Mouse (Mus musculus) left cerebral cortex, postnatal 14 days (tissue): ENCODE data around the gene Wnt11. TPM values are rescaled to one million over a fixed set of nuclear protein-coding genes. Genes with fewer than 3 reads are reported as not detected.
A peak's percentile ranks its signal among the peaks of the same experiment; 100 is the strongest.

Source experiments
- DNase-seq, 2 experiments: peaks; one replicate each; pipeline ENCODE4 v3.0.0; 2021 to 2022; ENCODE audit warnings: low spot score in 2 of 2, mixed read lengths in 1 of 2
- intact Hi-C: fragments of 180-260 bp; cut with DNase I; formaldehyde crosslinking; loops from one replicate; pipeline ENCODE4 v1.15.1; 2025
- long read RNA-seq, 2 experiments: library from polyadenylated mRNA; stranded (forward); transcript quantifications; one replicate each; pipeline ENCODE4 v2.0.0; 2021
- total RNA-seq, 2 experiments: library from RNA; stranded (reverse); gene quantifications; 2 replicates each; pipeline ENCODE4 v1.2.3; 2021

Wnt11 gene
- total RNA-seq = under 1 TPM; 0.15 to 0.42 TPM
- long read RNA-seq, experiment 1, partial matches to known transcripts = 0 of 1 reads
- long read RNA-seq, experiment 1, other reads (novel, unspliced or antisense) = 0 of 1 reads
- long read RNA-seq, experiment 2, partial matches to known transcripts = 0 of 1 reads
- long read RNA-seq, experiment 2, other reads (novel, unspliced or antisense) = 1 of 1 reads

DNA sequence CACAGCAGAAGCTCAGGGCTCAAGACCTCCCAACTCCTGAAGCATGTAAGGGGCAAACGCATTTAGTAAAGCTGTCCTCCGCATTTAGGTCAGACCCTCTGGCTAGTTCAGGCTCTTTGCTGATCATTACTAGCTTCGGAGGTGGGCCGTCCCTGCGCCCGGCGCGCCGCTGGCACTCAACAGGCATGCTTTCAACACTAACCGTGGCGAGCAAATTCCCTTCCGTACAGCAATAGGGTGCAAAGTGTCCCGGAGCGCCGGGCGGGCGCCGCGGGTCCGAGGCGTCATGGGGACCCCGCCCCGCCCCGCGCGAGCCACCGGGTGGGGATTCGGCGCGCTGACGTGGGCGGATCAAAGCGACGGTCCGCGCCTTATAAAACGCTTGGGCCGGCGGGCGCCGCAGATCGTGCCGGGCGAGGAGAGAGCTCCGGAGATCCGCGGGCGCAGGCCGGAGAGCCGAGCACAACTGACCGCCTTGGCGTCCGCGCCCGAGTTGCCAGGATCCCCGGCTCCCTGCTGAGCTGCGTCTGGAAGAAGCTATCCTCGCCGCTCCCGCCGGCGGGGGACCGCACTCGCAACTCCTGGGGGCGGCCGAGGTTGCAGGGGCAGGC is at the start of gene Wnt11:
Gene Wnt11, plus strand, starts transcription at position 402 of the 611 bp plus-strand sequence.
- DNase-seq = peak in 1 of 2 experiments; percentile 16
- intact Hi-C loops = loop anchor here (5.0 kb wide), 1 partner anchor 242 kb away; no protein-coding TSS in a partner anchor

DNA sequence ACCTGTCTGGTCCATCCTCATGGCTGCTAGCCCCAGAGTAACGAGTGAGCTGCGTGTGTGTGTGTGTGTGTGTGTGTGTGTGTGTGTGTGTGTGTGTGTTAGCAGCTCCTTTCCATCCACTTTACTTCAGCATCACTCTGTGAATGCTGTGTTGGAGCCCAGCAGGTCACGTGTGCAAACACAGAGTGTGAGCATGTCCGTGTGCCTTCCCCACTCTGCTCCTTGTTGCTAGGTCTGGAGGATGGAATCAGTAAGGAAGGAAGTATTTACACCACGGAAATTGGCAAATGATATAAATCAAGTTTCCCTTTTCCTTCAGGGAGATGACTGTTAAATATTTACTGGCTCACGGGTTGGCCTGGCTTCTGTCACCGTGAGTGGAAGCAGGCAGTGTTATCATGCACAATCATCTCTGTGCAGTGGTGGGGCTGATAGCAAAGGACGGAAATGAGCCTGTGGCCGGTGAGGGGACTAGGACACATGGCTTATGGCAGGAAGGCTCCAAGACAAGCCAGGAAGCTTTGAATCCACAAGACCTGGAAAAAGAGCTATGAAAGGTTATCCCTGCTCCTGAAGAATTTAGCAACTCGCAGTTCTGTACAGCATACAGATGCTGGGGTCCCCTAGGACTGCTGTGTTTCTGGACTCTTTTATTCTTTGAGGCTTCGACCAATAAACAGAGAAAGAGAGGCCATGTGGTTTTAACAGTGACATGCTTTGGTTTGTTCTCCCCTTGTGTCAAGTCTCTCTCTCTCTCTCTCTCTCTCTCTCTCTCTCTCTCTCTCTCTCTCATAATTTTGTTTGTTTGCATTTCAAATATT is 47.9 kb upstream of the Wnt11 start:
- no peak for DNase-seq
- intact Hi-C loops = no loop called here

DNA sequence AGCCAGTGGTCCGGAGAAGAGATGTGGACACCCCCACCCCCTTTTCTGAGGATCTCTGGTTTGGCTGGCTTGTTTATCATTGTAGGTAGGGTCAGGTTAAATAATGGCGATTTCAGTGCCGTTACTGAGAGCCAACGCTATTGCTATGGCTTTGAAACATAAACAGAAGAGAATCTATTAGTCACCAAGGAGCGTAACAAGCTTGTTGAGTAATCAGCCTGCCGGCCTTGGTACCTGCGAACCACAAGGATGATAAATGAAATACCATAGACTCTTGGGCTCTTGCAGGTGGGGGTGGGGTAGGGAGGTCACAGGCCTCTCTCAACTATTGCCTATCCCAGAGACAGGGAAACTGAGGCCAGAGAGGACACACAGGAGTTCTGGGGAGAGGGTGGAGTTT is 46.2 kb upstream of the Wnt11 start:
- intact Hi-C loops = no loop called here
- no peak for DNase-seq

DNA sequence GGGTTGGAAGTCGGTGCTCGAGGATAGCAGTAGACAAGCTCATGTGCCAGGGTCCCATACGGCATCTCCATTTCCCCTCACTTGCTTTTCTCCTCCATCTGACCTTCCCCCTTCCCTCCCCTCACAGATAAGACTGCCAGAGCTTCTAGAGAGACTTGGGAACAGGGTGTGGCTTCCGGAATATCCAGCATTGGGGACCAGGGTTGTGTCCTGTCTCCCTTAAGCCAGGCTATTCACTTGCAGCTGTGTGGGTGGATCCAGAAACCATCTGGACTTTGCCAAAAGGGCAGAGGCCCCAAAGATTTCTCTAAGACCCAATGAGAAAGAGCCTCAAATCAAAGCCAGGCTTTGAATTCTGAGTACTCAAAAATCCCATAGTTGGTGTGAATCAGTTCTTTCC is 45.8 kb upstream of the Wnt11 start:
- intact Hi-C loops = no loop called here
- no peak for DNase-seq

DNA sequence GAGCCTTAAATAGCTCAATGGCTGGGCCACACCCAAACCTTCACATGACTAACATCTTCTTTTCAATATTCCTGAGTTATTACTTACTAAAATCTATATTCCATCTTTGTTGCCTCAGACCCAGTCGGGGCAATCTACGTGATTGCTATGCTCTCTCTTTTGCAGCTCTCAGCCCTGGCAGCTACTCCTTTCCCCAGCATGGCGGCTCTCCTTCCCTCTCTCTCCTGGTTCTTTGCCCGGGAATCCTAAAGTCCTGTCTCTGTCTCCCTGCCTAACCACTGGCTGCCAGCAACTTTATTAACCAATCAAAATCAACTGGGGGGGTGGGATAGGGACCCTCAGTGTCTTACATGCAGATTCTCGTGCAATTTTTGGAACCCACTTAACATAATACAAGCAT is 43.0 kb upstream of the Wnt11 start:
- no peak for DNase-seq
- intact Hi-C loops = no loop called here

DNA sequence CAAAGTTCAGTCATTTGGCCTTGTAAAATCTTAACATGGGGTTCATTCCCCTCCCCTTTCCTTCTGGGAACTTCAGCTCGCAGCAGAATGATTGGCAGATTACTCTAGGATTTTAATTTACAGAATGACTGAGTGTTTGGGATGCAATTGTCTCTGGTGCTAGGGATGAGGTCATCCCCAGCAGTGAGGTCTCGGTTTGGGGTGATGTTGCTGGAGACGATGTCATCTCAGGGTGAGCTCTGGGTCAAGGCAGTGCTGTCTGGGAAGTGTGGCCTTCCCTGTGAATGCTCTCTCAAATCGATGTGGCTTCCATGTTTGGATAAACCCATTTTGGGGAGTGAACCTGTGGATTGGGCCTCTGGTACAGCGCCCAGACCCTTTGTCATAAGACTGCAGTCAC is 41.1 kb upstream of the Wnt11 start:
- intact Hi-C loops = no loop called here
- DNase-seq = no peak

DNA sequence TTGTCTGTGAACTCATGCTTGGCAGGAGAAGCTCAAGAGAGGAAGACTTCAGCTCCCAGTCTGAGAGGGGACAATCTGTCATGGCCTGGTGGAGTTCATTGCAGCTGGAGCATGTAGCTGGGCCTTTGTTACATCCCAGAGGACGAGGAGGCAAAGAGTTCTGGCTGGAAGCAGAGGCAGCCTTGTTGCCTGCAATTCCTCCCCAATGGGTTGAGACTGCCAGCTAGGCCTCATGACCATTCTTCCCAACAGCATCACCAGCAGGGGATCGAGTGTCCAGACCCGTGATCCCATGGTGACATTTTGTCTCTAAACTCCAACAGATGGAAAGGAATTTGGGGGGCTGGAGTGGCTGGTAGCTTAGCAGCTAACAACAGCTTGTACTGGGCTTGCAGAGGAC is 40.5 kb upstream of the Wnt11 start:
- no peak for DNase-seq
- intact Hi-C loops = no loop called here

DNA sequence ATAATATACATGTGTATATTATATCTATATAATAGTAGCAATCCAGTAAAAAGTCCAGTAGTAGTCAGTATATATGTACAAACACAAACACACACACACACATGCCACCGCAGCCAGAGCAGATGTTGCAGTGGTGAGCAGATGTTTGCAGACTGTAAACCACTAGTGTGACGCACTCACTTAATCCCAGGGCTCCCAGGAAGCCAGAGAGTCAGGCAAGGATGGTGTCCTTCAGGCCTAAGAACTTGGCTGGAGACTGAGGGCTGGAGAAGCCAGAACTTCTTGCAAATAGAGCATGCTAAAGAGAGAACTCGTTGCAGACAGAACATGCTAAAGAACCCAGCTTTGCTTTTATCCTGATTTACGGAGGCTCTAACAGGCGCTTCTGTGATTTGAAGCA is 39.3 kb upstream of the Wnt11 start:
- intact Hi-C loops = no loop called here
- no peak for DNase-seq

DNA sequence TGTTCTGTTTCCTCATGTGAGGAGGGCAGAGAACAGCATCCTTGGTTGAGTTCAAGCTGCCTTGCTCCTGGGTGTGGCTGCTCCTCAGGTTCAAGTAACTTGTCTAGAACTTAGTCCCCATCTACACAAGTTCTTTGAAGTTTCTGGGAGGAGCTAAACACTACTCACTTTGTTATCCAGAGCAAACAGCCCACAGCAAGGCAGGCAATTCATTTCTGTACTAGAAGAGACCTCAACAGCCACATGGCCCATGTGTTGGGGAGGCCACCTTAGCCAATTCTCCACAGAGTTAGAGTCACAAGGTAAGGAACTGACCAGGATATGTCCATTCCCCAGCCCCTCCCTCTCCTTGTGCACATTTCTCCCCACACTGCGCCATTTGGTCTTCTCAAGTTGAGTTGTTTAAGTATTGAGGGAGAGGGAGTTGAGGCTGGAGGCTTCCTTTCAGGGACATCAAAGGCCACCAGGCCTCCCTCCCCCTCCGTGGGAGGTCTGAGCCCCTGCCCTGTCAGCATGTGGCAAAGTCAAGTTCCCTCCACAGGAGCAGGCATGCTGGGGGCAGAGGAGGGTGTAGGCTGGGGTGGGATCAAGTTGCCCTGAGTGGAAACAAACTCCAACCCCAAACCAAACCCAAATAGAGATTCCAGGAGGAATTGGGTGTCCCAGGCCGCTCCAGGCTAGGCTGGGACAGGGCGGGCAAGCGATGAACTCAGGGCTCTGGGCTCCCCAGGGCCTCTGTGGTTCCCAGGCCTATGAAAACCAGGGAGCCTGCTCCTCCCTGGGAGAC is 37.4 kb upstream of the Wnt11 start:
- no peak for DNase-seq
- intact Hi-C loops = no loop called here

DNA sequence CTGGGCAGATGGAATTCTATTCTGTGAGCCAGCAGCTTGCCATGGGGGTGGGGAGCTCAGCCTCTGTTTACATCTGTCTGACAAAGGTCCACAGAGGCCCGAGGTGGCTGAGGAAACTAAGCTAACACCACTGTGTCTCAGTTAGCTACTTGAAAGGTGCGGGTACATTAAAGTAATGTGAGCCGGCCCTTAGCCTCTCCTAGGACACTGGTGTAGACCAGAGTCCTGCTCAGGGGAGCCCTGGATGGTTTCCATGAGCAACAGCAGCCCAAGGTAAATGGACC is 36.8 kb upstream of the Wnt11 start:
- DNase-seq = no peak
- intact Hi-C loops = no loop called here

DNA sequence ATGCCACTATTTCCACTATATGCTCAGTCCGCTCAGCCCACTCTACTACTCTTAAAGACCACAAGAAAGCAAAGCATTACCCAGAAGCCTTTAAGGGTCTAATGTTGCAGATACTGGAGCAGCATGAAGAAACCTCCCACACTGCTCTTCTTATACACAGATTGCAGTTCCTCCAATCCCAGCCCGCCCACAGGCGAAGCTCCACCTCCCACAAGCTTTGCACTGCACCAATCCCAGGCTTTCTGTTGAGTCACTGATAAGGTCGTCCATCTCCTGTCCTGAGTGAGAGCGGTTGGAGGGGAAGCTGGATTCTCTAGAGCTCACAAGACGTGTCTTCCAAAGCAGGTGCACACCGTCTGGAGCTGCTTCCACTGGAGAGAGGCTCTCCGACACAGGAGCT is 34.5 kb upstream of the Wnt11 start:
- intact Hi-C loops = no loop called here
- DNase-seq = peak in 1 of 2 experiments; percentile 25

DNA sequence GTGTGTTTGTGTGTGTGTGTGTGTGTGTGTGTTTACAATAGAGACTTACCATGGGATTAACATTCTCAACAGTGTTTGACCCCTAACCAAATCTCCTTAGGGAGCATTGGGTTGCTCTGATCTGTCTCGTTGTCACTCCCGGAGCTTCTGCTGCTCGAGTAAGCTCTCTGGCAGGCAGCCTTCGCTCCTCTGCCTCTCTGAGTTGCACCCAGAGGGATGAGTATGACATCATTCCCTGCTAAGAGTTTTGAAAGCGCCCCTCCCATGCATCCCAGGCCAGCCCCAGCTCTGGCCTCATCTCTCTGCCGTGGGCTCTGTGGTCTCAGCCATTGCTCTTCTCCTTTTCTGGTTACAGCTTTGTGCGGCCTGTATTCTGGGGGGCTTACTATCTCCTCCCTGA is 33.8 kb upstream of the Wnt11 start:
- DNase-seq = no peak
- intact Hi-C loops = no loop called here

DNA sequence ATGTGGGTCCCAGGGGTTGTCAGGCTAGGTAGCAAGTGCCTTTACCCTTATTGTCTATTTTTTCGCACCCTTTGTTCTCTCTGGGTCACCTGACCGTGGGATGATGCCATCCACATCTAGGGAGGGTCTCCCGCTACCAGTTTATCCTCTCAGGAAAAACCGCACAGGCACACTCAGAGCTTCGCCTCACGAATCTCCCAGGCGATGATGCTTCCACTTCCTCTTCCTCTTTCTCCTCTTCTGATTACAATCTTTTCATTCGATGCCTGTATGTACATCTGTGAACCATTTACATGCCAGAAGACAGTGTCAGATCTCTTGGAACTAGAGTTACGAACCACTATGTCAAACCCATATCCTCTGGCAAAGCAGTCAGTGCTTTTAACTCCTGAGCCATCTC is 31.7 kb upstream of the Wnt11 start:
- DNase-seq = no peak
- intact Hi-C loops = no loop called here

DNA sequence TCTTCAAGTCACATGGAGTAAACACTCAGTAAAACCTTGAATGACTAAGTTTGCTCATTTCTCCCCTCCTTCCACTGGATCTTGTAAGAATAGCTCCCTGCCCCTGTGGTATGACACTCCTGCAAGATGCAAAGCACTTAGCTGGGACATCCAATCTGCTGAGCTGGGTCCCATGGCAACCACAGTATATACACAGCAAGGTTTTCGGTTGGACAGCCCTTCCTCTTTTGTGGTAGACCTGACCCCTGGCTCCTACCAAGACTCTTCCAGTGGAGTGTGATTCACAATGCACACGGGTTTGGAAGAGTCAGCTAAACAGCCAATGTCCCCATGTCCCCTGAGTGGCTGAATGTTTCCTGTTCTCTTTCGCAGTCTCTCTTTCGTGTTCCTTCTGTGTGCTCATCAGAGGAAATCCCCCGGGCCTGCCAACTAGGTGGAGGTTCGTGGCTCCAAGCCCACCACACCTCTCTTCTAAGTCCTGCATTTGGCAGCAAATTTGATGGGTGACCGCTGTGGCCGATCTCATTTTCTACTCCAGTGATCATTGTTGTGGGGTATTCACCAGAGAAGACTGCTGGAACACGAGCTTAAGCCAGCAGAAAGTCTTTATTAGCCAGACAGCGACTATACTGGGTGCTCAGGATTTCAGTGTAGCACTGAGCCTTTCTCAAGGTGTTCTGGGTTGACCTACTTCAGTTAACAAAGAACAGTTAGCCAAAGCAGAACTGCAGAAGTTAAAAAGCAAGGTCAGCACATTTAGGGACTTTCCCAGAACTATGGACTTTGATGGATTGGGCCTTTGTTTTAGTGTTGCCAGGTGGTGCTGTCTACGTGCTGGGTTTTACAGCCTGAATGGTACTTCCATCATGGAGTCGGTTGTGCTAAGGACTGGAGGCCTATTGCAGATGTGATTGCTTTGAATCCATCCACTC is 29.8 kb upstream of the Wnt11 start:
- no peak for DNase-seq
- intact Hi-C loops = no loop called here

DNA sequence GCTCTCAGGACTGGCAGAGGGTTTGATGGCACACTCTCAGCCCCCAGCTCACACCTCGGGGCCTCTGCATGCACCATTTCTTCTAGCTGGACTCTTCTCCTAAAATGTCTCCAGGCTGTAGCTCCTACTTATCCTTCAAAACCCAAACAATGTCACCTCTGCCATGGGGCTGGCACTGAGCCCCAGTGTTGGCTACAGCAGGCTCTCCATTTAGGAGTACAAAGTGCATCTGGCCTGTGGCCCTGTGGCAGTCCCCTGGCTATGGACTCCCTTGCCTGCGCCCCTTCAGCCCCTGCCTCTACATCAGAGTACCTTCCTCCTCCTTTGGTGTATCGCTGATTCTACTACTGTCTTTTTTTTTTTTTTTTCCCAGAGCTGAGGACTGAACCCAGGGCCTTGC is 28.0 kb upstream of the Wnt11 start:
- intact Hi-C loops = no loop called here
- DNase-seq = no peak

DNA sequence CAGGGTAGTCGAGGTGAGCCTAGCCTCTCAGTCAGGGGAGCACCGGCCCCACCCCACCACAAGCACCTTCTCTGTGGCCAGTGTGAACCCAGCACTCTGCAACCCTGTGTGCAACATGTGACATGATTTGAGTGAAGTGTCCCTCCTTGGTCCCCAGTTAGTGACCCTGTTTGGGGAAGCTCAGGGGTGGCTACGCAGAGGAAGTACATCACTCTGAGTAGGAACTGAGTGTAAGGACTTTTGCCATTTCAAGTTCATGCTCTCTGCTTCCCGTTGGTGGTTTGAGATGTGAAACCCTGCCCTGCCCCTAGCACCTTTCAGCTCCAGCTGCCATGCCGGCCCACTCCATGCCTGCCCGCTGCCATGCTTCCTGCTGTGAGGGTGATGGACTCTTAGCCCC is 25.5 kb upstream of the Wnt11 start:
- intact Hi-C loops = no loop called here
- DNase-seq = no peak

DNA sequence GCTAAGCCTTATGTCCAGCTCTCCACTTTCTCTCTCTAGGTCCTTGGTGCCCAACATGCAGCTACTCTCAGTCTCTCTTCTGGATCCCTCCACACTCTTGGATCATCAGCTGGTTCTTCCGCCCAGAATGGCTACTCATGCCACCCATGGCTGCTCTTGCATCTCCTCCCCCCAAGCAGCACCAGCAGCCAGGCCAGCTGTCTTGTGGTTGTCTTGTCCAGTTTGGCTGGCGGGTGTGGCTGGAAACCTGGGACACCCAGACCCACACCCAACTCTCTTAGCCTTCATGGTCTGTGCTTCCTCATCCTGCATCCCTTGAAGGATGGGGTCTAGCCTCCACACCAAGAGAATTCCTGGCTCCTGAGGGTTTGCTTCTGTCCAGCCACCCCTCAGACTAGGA is 24.3 kb upstream of the Wnt11 start:
- intact Hi-C loops = no loop called here
- no peak for DNase-seq

DNA sequence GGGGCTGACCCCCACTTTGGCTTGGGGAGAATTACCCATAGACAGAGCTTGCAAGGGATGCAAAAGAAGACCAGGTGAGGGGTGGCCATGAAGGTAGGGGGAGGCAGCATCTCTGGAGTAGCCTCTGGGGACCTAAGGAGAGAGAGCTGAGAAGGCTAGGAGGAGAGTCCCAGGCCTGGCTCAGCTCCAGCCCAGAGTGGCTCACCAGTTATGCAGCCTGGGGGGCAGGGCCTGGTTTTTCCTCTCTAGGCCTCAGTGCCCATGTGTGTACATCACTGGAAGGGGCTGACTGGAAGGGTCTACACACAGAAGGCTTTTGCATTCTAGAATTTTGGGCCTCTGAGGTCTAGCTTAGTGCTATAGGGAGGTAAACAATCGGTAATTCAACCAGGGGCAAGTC is 14.4 kb upstream of the Wnt11 start:
- no peak for DNase-seq
- intact Hi-C loops = no loop called here

DNA sequence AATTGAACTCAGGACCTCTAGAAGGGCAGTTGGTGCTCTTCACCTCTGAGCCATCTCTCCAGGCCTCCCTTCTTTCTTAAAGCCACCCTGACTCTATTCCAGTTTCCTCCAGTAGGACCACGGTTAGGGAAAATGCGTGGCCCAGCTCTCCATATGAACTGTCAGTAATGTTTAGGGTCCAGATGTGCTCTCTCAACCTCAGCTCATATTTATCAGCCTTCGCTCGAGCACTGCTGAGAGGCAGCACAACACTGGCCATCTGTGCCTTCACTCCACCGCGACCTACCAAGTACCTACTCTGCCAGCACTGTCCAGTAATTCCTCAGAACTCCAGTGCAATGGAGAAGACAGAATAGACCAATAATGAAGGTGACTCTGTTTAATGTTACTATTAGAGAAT is 12.0 kb upstream of the Wnt11 start:
- intact Hi-C loops = no loop called here
- no peak for DNase-seq
